Mouse (Mus musculus) lung, postnatal 0 days (tissue): ENCODE measurements around the gene Col23a1.

Source experiments
- CTCF ChIP-seq: IDR thresholded peaks from 2 replicates; pipeline ENCODE4 v1.5.1; 2016; ENCODE audit warnings: antibody characterized with exemption, mild to moderate bottlenecking
- EP300 ChIP-seq: IDR thresholded peaks from 2 replicates; pipeline ENCODE4 v1.6.1; 2016; ENCODE audit warnings: antibody characterized with exemption, mild to moderate bottlenecking, control low read depth

- no peak for TF ChIP-seq CTCF
- TF ChIP-seq EP300: no peak
Measured at GRCm38 (mm10) chr11:51513019-51513418, 223.3 kb downstream of the Col23a1 start.
